Mouse (Mus musculus): ENCODE data around the gene Gclc. TPM values are rescaled to one million over a fixed set of nuclear protein-coding genes. Genes with fewer than 3 reads are reported as not detected.

Gene Gclc
- polyA plus RNA-seq, 1 experiment = 53.1 TPM

- Histone ChIP-seq H3K27ac (ENCODE audit: insufficient read depth, low read length) (no peak overlapping the region), H3K36me3 (ENCODE audit: control insufficient read depth, insufficient read depth, low read length, poor library complexity, severe bottlenecking) (peaks cover 41% of the 10 kb centered on the region), H3K9me3 (replicated peaks; ENCODE audit: control insufficient read depth, insufficient read depth, low read length, poor library complexity, severe bottlenecking) (peaks cover 18% of the 10 kb centered on the region), H3K27me3 (ENCODE audit: control insufficient read depth, insufficient read depth, low read length, poor library complexity, severe bottlenecking) (no peaks in the 10 kb centered on the region), H3K9ac (ENCODE audit: low read depth, poor library complexity, severe bottlenecking) (no peak overlapping the region), H3K4me3 (ENCODE audit: low read depth, low read length) (no peak overlapping the region), H3K4me1 (ENCODE audit: control insufficient read depth, insufficient read depth, low read length) (no peaks in the 10 kb centered on the region)
- TF ChIP-seq EP300 (IDR thresholded peaks at IDR 0.05; ENCODE audit: insufficient read depth, low read depth, low read length) (no peak), CTCF (IDR thresholded peaks at IDR 0.05; ENCODE audit: low read depth, low read length) (no peak), POLR2A (IDR thresholded peaks at IDR 0.05; ENCODE audit: insufficient read depth, low read length) (no peak)
Observed at GRCm38 (mm10) chr9:77793838-77794237, 39.5 kb downstream of the Gclc start.

GRCm38 (mm10) chr9:77802461-77802860 is 48.1 kb downstream of the Gclc start:
- no peaks in the 10 kb centered on the region for H3K4me1 ChIP-seq (ENCODE audit: control insufficient read depth, insufficient read depth, low read length)
- no peak overlapping the region for H3K4me3 ChIP-seq (ENCODE audit: low read depth, low read length)
- H3K27ac ChIP-seq (ENCODE audit: insufficient read depth, low read length) = no peak overlapping the region
- no peaks in the 10 kb centered on the region; the same call in 1 of the 2 replicates for H3K27me3 ChIP-seq (ENCODE audit: control insufficient read depth, insufficient read depth, low read length, poor library complexity, severe bottlenecking)
- no peak overlapping the region for H3K9ac ChIP-seq (ENCODE audit: low read depth, poor library complexity, severe bottlenecking)
- H3K36me3 ChIP-seq (ENCODE audit: control insufficient read depth, insufficient read depth, low read length, poor library complexity, severe bottlenecking) = no peaks in the 10 kb centered on the region
- H3K9me3 ChIP-seq (replicated peaks; ENCODE audit: control insufficient read depth, insufficient read depth, low read length, poor library complexity, severe bottlenecking) = no peaks in the 10 kb centered on the region
- TF ChIP-seq EP300 (IDR thresholded peaks at IDR 0.05; ENCODE audit: insufficient read depth, low read depth, low read length) (no peak), CTCF (IDR thresholded peaks at IDR 0.05; ENCODE audit: low read depth, low read length) (peak; percentile 69)

- Histone ChIP-seq H3K9ac (ENCODE audit: low read depth, poor library complexity, severe bottlenecking) (no peak overlapping the region), H3K27ac (ENCODE audit: insufficient read depth, low read length) (no peak overlapping the region), H3K4me3 (ENCODE audit: low read depth, low read length) (no peak overlapping the region), H3K4me1 (ENCODE audit: control insufficient read depth, insufficient read depth, low read length) (no peaks in the 10 kb centered on the region), H3K27me3 (ENCODE audit: control insufficient read depth, insufficient read depth, low read length, poor library complexity, severe bottlenecking) (no peaks in the 10 kb centered on the region; the same call in 1 of the 2 replicates), H3K9me3 (replicated peaks; ENCODE audit: control insufficient read depth, insufficient read depth, low read length, poor library complexity, severe bottlenecking) (no peaks in the 10 kb centered on the region), H3K36me3 (ENCODE audit: control insufficient read depth, insufficient read depth, low read length, poor library complexity, severe bottlenecking) (no peaks in the 10 kb centered on the region)
- TF ChIP-seq POLR2A (IDR thresholded peaks at IDR 0.05; ENCODE audit: insufficient read depth, low read length) (no peak), CTCF (IDR thresholded peaks at IDR 0.05; ENCODE audit: low read depth, low read length) (no peak), EP300 (IDR thresholded peaks at IDR 0.05; ENCODE audit: insufficient read depth, low read depth, low read length) (no peak)
Observed at GRCm38 (mm10) chr9:77806426-77806825, 52.1 kb downstream of the Gclc start.

GRCm38 (mm10) chr9:77806842-77807668 is 52.7 kb downstream of the Gclc start:
- Histone ChIP-seq H3K9me3 (replicated peaks; ENCODE audit: control insufficient read depth, insufficient read depth, low read length, poor library complexity, severe bottlenecking) (no peaks in the 10 kb centered on the region), H3K27ac (ENCODE audit: insufficient read depth, low read length) (no peak overlapping the region), H3K27me3 (ENCODE audit: control insufficient read depth, insufficient read depth, low read length, poor library complexity, severe bottlenecking) (no peaks in the 10 kb centered on the region; the same call in 1 of the 2 replicates), H3K4me1 (ENCODE audit: control insufficient read depth, insufficient read depth, low read length) (no peaks in the 10 kb centered on the region), H3K9ac (ENCODE audit: low read depth, poor library complexity, severe bottlenecking) (no peak overlapping the region), H3K36me3 (ENCODE audit: control insufficient read depth, insufficient read depth, low read length, poor library complexity, severe bottlenecking) (no peaks in the 10 kb centered on the region), H3K4me3 (ENCODE audit: low read depth, low read length) (no peak overlapping the region)
- no peak for TF ChIP-seq EP300 (IDR thresholded peaks at IDR 0.05; ENCODE audit: insufficient read depth, low read depth, low read length)
- TF ChIP-seq CTCF (IDR thresholded peaks at IDR 0.05; ENCODE audit: low read depth, low read length) = peak; percentile 78
- TF ChIP-seq POLR2A (IDR thresholded peaks at IDR 0.05; ENCODE audit: insufficient read depth, low read length) = no peak

- Histone ChIP-seq H3K9me3 (replicated peaks; ENCODE audit: control insufficient read depth, insufficient read depth, low read length, poor library complexity, severe bottlenecking) (no peaks in the 10 kb centered on the region), H3K4me1 (ENCODE audit: control insufficient read depth, insufficient read depth, low read length) (no peaks in the 10 kb centered on the region), H3K27me3 (ENCODE audit: control insufficient read depth, insufficient read depth, low read length, poor library complexity, severe bottlenecking) (no peaks in the 10 kb centered on the region; the same call in 1 of the 2 replicates), H3K27ac (ENCODE audit: insufficient read depth, low read length) (no peak overlapping the region), H3K4me3 (ENCODE audit: low read depth, low read length) (no peak overlapping the region), H3K9ac (ENCODE audit: low read depth, poor library complexity, severe bottlenecking) (no peak overlapping the region), H3K36me3 (ENCODE audit: control insufficient read depth, insufficient read depth, low read length, poor library complexity, severe bottlenecking) (no peaks in the 10 kb centered on the region)
- TF ChIP-seq POLR2A (IDR thresholded peaks at IDR 0.05; ENCODE audit: insufficient read depth, low read length) (no peak), EP300 (IDR thresholded peaks at IDR 0.05; ENCODE audit: insufficient read depth, low read depth, low read length) (no peak), CTCF (IDR thresholded peaks at IDR 0.05; ENCODE audit: low read depth, low read length) (no peak)
Observed at GRCm38 (mm10) chr9:77808481-77808880, 54.1 kb downstream of the Gclc start.

GRCm38 (mm10) chr9:77818858-77819257 is 64.5 kb downstream of the Gclc start:
- Histone ChIP-seq H3K4me1 (ENCODE audit: control insufficient read depth, insufficient read depth, low read length) (peaks cover 2% of the 10 kb centered on the region), H3K9me3 (replicated peaks; ENCODE audit: control insufficient read depth, insufficient read depth, low read length, poor library complexity, severe bottlenecking) (peaks cover 3% of the 10 kb centered on the region; the same call in 1 of the 2 replicates), H3K4me3 (ENCODE audit: low read depth, low read length) (no peak overlapping the region), H3K27me3 (ENCODE audit: control insufficient read depth, insufficient read depth, low read length, poor library complexity, severe bottlenecking) (no peaks in the 10 kb centered on the region), H3K36me3 (ENCODE audit: control insufficient read depth, insufficient read depth, low read length, poor library complexity, severe bottlenecking) (no peaks in the 10 kb centered on the region), H3K27ac (ENCODE audit: insufficient read depth, low read length) (no peak overlapping the region), H3K9ac (ENCODE audit: low read depth, poor library complexity, severe bottlenecking) (no peak overlapping the region)
- TF ChIP-seq CTCF (IDR thresholded peaks at IDR 0.05; ENCODE audit: low read depth, low read length) (no peak), EP300 (IDR thresholded peaks at IDR 0.05; ENCODE audit: insufficient read depth, low read depth, low read length) (no peak), POLR2A (IDR thresholded peaks at IDR 0.05; ENCODE audit: insufficient read depth, low read length) (no peak)

Measured in ES-Bruce4 (cell line).